Mouse (Mus musculus) neural tube, embryonic 13.5 days (tissue): ENCODE data around the gene Efcab5. TPM values are rescaled to one million over a fixed set of nuclear protein-coding genes. Genes with fewer than 3 reads are reported as not detected.

Experiments
- ATAC-seq: fragments of 200-750 bp; cut with Nextera tagmentation; 2 replicates; pipeline ENCODE4 v1.8.0; 2017; ENCODE audit warnings: low read depth, mild to moderate bottlenecking, moderate TSS enrichment, moderate library complexity
- H3K27ac ChIP-seq: fragments of 300-500 bp; sonication (generic); replicated peaks from 2 replicates; pipeline ENCODE4 v1.5.1; 2015; ENCODE audit warnings: moderate library complexity, mild to moderate bottlenecking, inconsistent platforms
- H3K27me3 ChIP-seq: fragments of 300-500 bp; sonication (generic); 2 replicates; pipeline ENCODE4 v1.6.1; 2015; ENCODE audit warnings: mild to moderate bottlenecking, inconsistent platforms
- H3K36me3 ChIP-seq: fragments of 300-500 bp; sonication (generic); 2 replicates; pipeline ENCODE4 v1.6.1; 2015; ENCODE audit warnings: mild to moderate bottlenecking, inconsistent platforms
- H3K4me1 ChIP-seq: fragments of 300-500 bp; sonication (generic); replicated peaks from 2 replicates; pipeline ENCODE4 v1.6.1; 2015; ENCODE audit warnings: inconsistent platforms
- H3K4me2 ChIP-seq: fragments of 300-500 bp; sonication (generic); 2 replicates; pipeline ENCODE4 v1.6.1; 2015; ENCODE audit warnings: inconsistent platforms, mild to moderate bottlenecking, moderate library complexity
- H3K4me3 ChIP-seq: fragments of 300-500 bp; sonication (generic); 2 replicates; pipeline ENCODE4 v1.5.1; 2015; ENCODE audit warnings: mild to moderate bottlenecking, inconsistent platforms
- H3K9ac ChIP-seq: fragments of 300-500 bp; sonication (generic); 2 replicates; pipeline ENCODE4 v1.6.1; 2015; ENCODE audit warnings: moderate library complexity, mild to moderate bottlenecking, inconsistent platforms
- H3K9me3 ChIP-seq: fragments of 300-500 bp; sonication (generic); 2 replicates; pipeline ENCODE4 v1.6.1; 2016; ENCODE audit warnings: inconsistent platforms
- WGBS: fragments of 180-500 bp; shearing (Covaris S2); methylation state at CpG from one replicate; pipeline ENCODE4 v1.1.7; 2015; 5-methylcytosine and 5-hydroxymethylcytosine counted together
- polyA plus RNA-seq: library from polyadenylated mRNA; unstranded; fragments of >200 nt; fragmentation: Nextera tagmentation; extraction: Ambion mirVana; gene quantifications from 2 replicates; pipeline ENCODE4 v1.2.1, GENCODE M21; 2015

Gene Efcab5
- polyA plus RNA-seq, 1 experiment from 2014 or later, result 0.29 TPM

GRCm38 (mm10) chr11:77196181-77197143 is 7.7 kb upstream of the Efcab5 start:
- Histone ChIP-seq H3K27ac (no peak overlapping the region), H3K9ac (no peak overlapping the region), H3K4me2 (no peak overlapping the region), H3K4me3 (no peak overlapping the region), H3K36me3 (no peaks in the 10 kb centered on the region), H3K9me3 (no peaks in the 10 kb centered on the region), H3K27me3 (peaks cover 25% of the 10 kb centered on the region), H3K4me1 (peaks cover 6% of the 10 kb centered on the region)
- WGBS, result 34% methylated on average over 4 of the region's 4 CpGs
- no peak for ATAC-seq

- no peak overlapping the region for H3K9ac ChIP-seq
- H3K4me3 ChIP-seq, result no peak overlapping the region
- no peak for ATAC-seq
- H3K9me3 ChIP-seq, result no peaks in the 10 kb centered on the region
- peaks cover 25% of the 10 kb centered on the region for H3K27me3 ChIP-seq
- H3K36me3 ChIP-seq, result no peaks in the 10 kb centered on the region
- no peak overlapping the region for H3K27ac ChIP-seq
- no peak overlapping the region for H3K4me2 ChIP-seq
- 80% methylated on average over 11 of the region's 11 CpGs for WGBS
- peaks cover 6% of the 10 kb centered on the region for H3K4me1 ChIP-seq
Measured at GRCm38 (mm10) chr11:77195360-77196109, 6.8 kb upstream of the Efcab5 start.

DNA sequence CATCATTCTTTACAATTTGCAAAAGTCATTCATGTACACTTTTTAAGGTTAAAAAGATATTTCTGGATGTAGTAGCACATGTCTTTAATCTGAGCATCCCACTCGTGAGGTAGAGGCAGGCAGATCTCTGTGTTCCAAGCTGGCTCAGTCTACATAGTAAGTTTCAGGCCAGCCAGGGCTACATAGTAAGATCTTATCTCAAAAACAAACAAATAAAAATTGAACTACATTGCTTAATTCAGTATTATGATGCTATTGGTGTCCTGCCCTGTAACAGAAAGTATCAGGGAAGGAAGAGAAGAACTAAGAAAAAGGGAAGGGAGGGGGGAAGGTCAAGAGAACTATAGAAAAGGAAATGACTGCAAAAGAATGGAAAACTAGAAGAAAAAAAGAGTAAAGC is 6.0 kb upstream of the Efcab5 start:
- Histone ChIP-seq H3K4me3 (no peak overlapping the region), H3K4me1 (peaks cover 6% of the 10 kb centered on the region), H3K9me3 (no peaks in the 10 kb centered on the region), H3K27ac (no peak overlapping the region), H3K36me3 (no peaks in the 10 kb centered on the region), H3K4me2 (no peak overlapping the region), H3K9ac (no peak overlapping the region), H3K27me3 (peaks cover 25% of the 10 kb centered on the region)
- no peak for ATAC-seq
- WGBS, result 73% methylated on average over 1 of the region's 1 CpGs

DNA sequence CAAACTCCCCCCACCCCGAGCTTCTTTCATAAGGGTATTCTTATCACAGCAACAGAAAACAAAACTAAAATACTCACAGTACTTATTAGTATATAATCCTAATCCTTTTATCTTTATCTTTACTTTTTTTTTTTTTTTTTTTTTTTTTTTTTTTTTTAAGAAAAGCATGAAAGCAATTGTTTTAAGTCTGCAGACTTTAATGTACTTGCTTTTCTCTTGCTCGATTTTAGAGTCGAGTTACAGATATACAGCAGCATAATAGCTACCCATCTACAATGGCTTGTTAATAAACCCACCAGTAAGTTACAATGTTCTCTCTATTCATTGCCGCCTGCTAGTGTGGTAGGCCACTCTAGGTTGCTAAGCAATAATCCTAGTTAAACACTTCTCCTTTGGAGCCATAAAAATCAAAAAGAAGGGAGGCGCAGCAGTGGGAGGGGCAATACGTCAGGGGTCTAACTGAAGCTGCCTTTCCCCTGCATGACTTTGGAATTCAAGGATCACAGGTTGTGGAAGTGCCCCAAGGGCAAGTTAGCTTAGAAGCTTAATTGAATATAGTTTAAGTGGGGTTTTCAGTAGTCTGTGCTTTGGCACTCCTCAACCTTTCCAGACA is 5.3 kb upstream of the Efcab5 start:
- Histone ChIP-seq H3K36me3 (no peaks in the 10 kb centered on the region), H3K27me3 (peaks cover 32% of the 10 kb centered on the region), H3K27ac (no peak overlapping the region), H3K9ac (no peak overlapping the region), H3K9me3 (no peaks in the 10 kb centered on the region), H3K4me2 (no peak overlapping the region), H3K4me1 (peaks cover 6% of the 10 kb centered on the region), H3K4me3 (no peak overlapping the region)
- WGBS, result 15% methylated on average over 6 of the region's 6 CpGs
- no peak for ATAC-seq

GRCm38 (mm10) chr11:77193410-77193809 is 4.6 kb upstream of the Efcab5 start:
- peaks cover 6% of the 10 kb centered on the region for H3K4me1 ChIP-seq
- 40% methylated on average over 5 of the region's 5 CpGs for WGBS
- no peaks in the 10 kb centered on the region for H3K36me3 ChIP-seq
- H3K27me3 ChIP-seq, result peaks cover 33% of the 10 kb centered on the region
- no peak for ATAC-seq
- no peak overlapping the region for H3K4me2 ChIP-seq
- H3K4me3 ChIP-seq, result no peak overlapping the region
- H3K9ac ChIP-seq, result no peak overlapping the region
- H3K9me3 ChIP-seq, result no peaks in the 10 kb centered on the region
- no peak overlapping the region for H3K27ac ChIP-seq

DNA sequence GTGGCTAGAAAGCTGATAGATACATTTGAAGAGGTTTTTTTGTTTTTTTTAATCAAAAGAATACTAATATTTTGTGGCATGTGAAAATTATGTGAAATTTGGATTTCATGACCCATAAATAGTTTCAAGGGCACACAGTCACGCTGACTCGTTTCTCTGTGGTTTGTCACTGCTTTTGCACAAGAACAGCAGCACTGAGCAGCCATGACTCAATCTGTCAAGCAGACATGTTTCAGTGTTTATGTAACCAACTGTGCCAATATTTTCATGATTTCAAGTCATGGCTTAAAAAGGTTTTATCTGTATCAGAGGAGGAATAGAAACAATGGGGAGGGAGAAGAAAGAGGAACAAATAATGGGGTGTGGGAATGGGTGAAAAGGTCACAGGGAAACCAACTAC is 3.8 kb downstream of the Efcab5 start:
- no peaks in the 10 kb centered on the region for H3K36me3 ChIP-seq
- 62% methylated on average over 2 of the region's 2 CpGs for WGBS
- H3K4me2 ChIP-seq, result no peak overlapping the region
- 0 out of 2 replicates have a peak, but pooled peaks cover 9% of the 10 kb centered on the region for H3K27me3 ChIP-seq
- H3K9ac ChIP-seq, result no peak overlapping the region
- no peak overlapping the region for H3K4me3 ChIP-seq
- peaks cover 12% of the 10 kb centered on the region for H3K4me1 ChIP-seq
- no peak overlapping the region for H3K27ac ChIP-seq
- H3K9me3 ChIP-seq, result no peaks in the 10 kb centered on the region
- no peak for ATAC-seq

DNA sequence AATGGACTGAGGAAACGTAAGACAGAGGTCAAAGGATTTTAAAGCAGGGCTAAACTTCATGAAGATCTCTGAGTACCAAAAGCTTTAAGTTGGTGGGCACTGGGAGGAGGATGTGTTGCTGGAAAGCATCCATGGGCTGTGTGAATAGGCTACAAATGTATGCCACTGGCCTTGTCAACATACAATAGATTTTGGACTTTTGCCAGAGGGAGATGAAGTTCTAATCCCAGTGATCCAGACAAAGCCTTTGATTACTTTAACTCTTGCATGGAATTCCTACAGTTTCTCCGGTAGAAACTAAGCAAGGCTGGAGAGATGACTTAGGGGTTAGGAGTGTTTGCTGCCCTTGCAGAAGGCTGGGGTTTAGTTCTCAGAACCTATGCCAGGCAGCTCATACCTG is 6.2 kb downstream of the Efcab5 start:
- Histone ChIP-seq H3K9me3 (no peaks in the 10 kb centered on the region), H3K4me1 (peaks cover 12% of the 10 kb centered on the region), H3K4me3 (no peak overlapping the region), H3K9ac (no peak overlapping the region), H3K27me3 (no peaks in the 10 kb centered on the region), H3K36me3 (no peaks in the 10 kb centered on the region), H3K27ac (no peak overlapping the region), H3K4me2 (no peak overlapping the region)
- whole genome bisulfite sequencing, result 60% methylated on average over 2 of the region's 2 CpGs
- no peak for ATAC-seq

GRCm38 (mm10) chr11:77182041-77182440 is 6.7 kb downstream of the Efcab5 start:
- Histone ChIP-seq H3K4me2 (no peak overlapping the region), H3K4me3 (no peak overlapping the region)

DNA sequence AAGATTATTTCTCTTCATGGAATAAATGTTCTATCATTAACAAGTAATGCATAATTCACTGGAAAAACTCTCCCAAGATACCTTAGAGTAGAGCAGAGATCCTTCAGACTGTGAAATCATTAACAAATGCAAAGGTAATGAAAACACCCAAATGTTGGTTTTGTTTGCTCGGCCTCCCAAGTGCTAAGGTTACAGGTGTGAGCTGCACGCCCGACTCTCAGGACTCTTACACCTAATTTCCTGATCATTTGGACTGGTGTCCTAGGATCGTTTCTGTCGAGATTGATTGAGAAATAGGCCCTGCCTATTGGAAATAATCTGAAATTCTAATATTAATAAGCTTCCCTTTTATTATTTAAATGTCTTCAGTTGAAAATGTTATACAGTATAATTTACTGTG is 7.2 kb downstream of the Efcab5 start:
- WGBS, result 79% methylated on average over 5 of the region's 5 CpGs
- no peak overlapping the region for H3K4me3 ChIP-seq
- H3K27me3 ChIP-seq, result no peaks in the 10 kb centered on the region
- ATAC-seq, result no peak
- peaks cover 12% of the 10 kb centered on the region for H3K4me1 ChIP-seq
- H3K27ac ChIP-seq, result no peak overlapping the region
- no peaks in the 10 kb centered on the region for H3K36me3 ChIP-seq
- H3K4me2 ChIP-seq, result no peak overlapping the region
- H3K9ac ChIP-seq, result no peak overlapping the region
- H3K9me3 ChIP-seq, result no peaks in the 10 kb centered on the region

More at GRCm38 (mm10) chr11:77182041-77182440, 6.7 kb downstream of the Efcab5 start:
- no peak for ATAC-seq
- WGBS, result 77% methylated on average over 2 of the region's 2 CpGs
- no peaks in the 10 kb centered on the region for H3K9me3 ChIP-seq
- peaks cover 12% of the 10 kb centered on the region for H3K4me1 ChIP-seq
- no peaks in the 10 kb centered on the region for H3K36me3 ChIP-seq
- H3K27ac ChIP-seq, result no peak overlapping the region
- no peak overlapping the region for H3K9ac ChIP-seq
- H3K27me3 ChIP-seq, result no peaks in the 10 kb centered on the region

DNA sequence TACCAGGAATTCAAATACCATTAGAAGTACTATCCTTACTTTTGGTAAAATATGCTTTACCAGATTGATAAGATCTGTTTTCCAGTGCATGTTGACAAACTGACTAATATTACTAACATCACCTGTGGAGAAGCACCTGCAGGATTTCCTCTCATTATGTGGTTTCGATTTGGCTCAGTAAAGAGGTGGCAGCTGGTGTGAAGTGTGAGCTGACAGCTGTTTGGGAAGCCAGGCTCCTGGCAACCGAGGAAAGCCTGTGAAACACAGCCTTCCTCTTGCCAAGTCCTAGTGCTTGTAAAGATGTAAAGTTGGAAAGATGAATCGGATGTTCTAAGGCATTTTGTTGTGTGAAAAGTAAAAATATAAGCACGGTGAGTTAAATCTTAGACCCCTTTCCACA is 7.9 kb downstream of the Efcab5 start:
- no peak overlapping the region for H3K9ac ChIP-seq
- H3K4me2 ChIP-seq, result no peak overlapping the region
- H3K27me3 ChIP-seq, result no peaks in the 10 kb centered on the region
- peaks cover 12% of the 10 kb centered on the region for H3K4me1 ChIP-seq
- no peak for ATAC-seq
- H3K4me3 ChIP-seq, result no peak overlapping the region
- no peaks in the 10 kb centered on the region for H3K36me3 ChIP-seq
- 63% methylated on average over 4 of the region's 4 CpGs for WGBS
- no peak overlapping the region for H3K27ac ChIP-seq
- no peaks in the 10 kb centered on the region for H3K9me3 ChIP-seq

- Histone ChIP-seq H3K4me3 (no peak overlapping the region), H3K9ac (no peak overlapping the region), H3K9me3 (no peaks in the 10 kb centered on the region), H3K4me1 (peaks cover 12% of the 10 kb centered on the region), H3K36me3 (no peaks in the 10 kb centered on the region), H3K4me2 (no peak overlapping the region), H3K27ac (no peak overlapping the region), H3K27me3 (no peaks in the 10 kb centered on the region)
- no peak for ATAC-seq
- 82% methylated on average over 3 of the region's 3 CpGs for WGBS
Measured at GRCm38 (mm10) chr11:77179771-77180170, 9.0 kb downstream of the Efcab5 start.

DNA sequence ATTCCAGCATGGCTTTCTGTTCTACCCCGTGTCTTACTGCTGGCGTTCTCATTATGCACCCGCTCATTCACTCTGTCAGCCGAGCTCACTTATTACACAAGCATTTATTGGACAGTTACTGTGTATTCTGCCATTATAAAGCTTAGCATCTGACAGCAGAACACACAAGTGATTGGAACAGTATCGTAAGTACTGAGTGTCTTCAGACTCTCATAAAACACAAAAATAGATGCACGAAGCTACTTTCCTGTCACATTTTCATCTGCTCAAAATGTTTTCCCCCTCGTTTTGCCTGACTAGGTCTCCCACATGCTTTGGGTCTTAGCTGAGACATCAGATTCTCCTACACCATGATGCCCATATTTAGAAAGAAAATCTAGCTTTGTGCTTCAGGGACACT is 14.2 kb downstream of the Efcab5 start:
- no peak for ATAC-seq
- 71% methylated on average over 7 of the region's 7 CpGs for WGBS

More for the DNA sequence above, 14.2 kb downstream of the Efcab5 start:
- H3K4me2 ChIP-seq, result no peak overlapping the region
- H3K9ac ChIP-seq, result no peak overlapping the region
- no peaks in the 10 kb centered on the region for H3K4me1 ChIP-seq
- no peaks in the 10 kb centered on the region for H3K36me3 ChIP-seq
- H3K27ac ChIP-seq, result no peak overlapping the region
- no peaks in the 10 kb centered on the region for H3K9me3 ChIP-seq
- H3K27me3 ChIP-seq, result no peaks in the 10 kb centered on the region
- no peak overlapping the region for H3K4me3 ChIP-seq
